Mouse (Mus musculus) stomach, postnatal 0 days (tissue): ENCODE measurements around the gene Arhgef3. TPM values are rescaled to one million over a fixed set of nuclear protein-coding genes. Genes with fewer than 3 reads are reported as not detected.

Experiments used
- ATAC-seq: fragments of 200-750 bp; cut with Nextera tagmentation; 2 replicates; pipeline ENCODE4 v1.8.0; 2017; ENCODE audit not compliant: low FRiP score, low TSS enrichment
- DNase-seq: peaks from one replicate; pipeline ENCODE4 v3.0.0-alpha.2; 2016; ENCODE audit warnings: low spot score
- H3K27ac ChIP-seq: fragments of 300-500 bp; sonication (generic); replicated peaks from 2 replicates; pipeline ENCODE4 v1.5.1; 2014; ENCODE audit warnings: mild to moderate bottlenecking, control low read depth
- H3K27me3 ChIP-seq: fragments of 300-500 bp; sonication (generic); 2 replicates; pipeline ENCODE4 v1.6.1; 2014; ENCODE audit warnings: low read length; ENCODE audit not compliant: control insufficient read depth, insufficient read depth
- H3K36me3 ChIP-seq: fragments of 300-500 bp; sonication (generic); 2 replicates; pipeline ENCODE4 v1.6.1; 2014; ENCODE audit warnings: low read length, mixed read lengths; ENCODE audit not compliant: control insufficient read depth, insufficient read depth
- H3K4me1 ChIP-seq: fragments of 300-500 bp; sonication (generic); replicated peaks from 2 replicates; pipeline ENCODE4 v1.6.1; 2014; ENCODE audit warnings: antibody characterized with exemption; ENCODE audit not compliant: control insufficient read depth, insufficient read depth
- H3K4me2 ChIP-seq: fragments of 300-500 bp; sonication (generic); replicated peaks from 2 replicates; pipeline ENCODE4 v1.6.1; 2014; ENCODE audit warnings: low read depth, mild to moderate bottlenecking, control low read depth, moderate library complexity
- H3K4me3 ChIP-seq: fragments of 300-500 bp; sonication (generic); 2 replicates; pipeline ENCODE4 v1.5.1; 2014; ENCODE audit warnings: low read depth, low read length, control low read depth
- H3K9ac ChIP-seq: fragments of 300-500 bp; sonication (generic); 2 replicates; pipeline ENCODE4 v1.6.1; 2014; ENCODE audit warnings: mild to moderate bottlenecking, low read length, control low read depth, mixed read lengths
- H3K9me3 ChIP-seq: fragments of 300-500 bp; sonication (generic); 2 replicates; pipeline ENCODE4 v1.6.1; 2016; ENCODE audit warnings: low read length; ENCODE audit not compliant: control insufficient read depth
- CTCF ChIP-seq: IDR thresholded peaks from 2 replicates; pipeline ENCODE4 v1.5.1; 2016; ENCODE audit warnings: antibody characterized with exemption, low read depth, mild to moderate bottlenecking, moderate library complexity
- EP300 ChIP-seq: optimal IDR thresholded peaks from 2 replicates; pipeline ENCODE3; 2016; ENCODE audit warnings: antibody characterized with exemption
- WGBS: fragments of 180-500 bp; shearing (Covaris S2); extraction: QIAGEN DNeasy Blood & Tissue Kit; methylation state at CpG from one replicate; pipeline ENCODE4 v1.1.7; 2014; 5-methylcytosine and 5-hydroxymethylcytosine counted together
- polyA plus RNA-seq: library from polyadenylated mRNA; unstranded; fragments of >200 nt; fragmentation: Nextera tagmentation; extraction: Ambion mirVana; gene quantifications from 2 replicates; pipeline ENCODE4 v1.2.1, GENCODE M21; 2015

Gene Arhgef3
- polyA plus RNA-seq, 1 experiment from 2014 or later, result 13.1 TPM

DNA sequence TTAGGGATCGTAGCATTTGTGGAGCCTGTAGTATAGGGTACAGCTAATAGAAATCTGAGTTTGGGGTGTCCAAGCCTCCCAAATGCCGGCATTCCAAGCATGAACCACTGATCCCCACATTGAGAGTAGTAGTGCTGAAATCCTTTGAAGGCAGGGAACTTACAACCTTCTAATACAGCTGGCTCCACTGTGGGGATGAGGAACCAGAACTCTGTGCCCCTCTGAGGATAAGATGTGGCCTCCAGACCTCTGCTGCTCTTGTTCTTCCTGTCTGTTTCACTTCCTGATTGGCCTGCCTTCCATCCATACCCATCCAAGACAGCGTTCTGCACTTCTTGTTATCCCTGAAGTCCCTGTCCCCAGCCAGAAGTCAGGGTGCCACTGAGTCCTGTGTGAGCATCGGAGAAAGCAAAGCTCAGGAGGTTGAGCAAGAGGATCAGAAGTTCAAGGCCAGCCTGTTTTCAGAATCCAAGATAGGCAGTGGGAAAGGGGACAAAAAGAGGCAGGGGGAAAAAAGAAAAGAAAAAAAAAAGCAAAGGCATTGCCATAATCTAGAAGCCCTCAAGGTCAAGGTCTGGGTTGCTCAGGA, 2.0 kb downstream of the Arhgef3 start:
- DNase-seq (no peak), ATAC-seq (no peak)
- Histone ChIP-seq H3K4me2 (no peak overlapping the region), H3K27ac (no peak overlapping the region), H3K4me1 (no peaks in the 10 kb centered on the region), H3K4me3 (no peak overlapping the region), H3K9me3 (no peaks in the 10 kb centered on the region), H3K27me3 (no peaks in the 10 kb centered on the region), H3K9ac (no peak overlapping the region), H3K36me3 (no peaks in the 10 kb centered on the region)
- 59% methylated on average over 4 of the region's 4 CpGs for WGBS
- no peak for TF ChIP-seq EP300

GRCm38 (mm10) chr14:27118546-27118945, 3.8 kb downstream of the Arhgef3 start:
- DNase-seq (no peak), ATAC-seq (no peak)
- H3K4me1 ChIP-seq, result no peaks in the 10 kb centered on the region
- no peak overlapping the region for H3K4me3 ChIP-seq
- H3K4me2 ChIP-seq, result no peak overlapping the region
- TF ChIP-seq CTCF (no peak), EP300 (no peak)
- WGBS, result 82% methylated on average over 5 of the region's 5 CpGs
- H3K27ac ChIP-seq, result no peak overlapping the region
- no peak overlapping the region for H3K9ac ChIP-seq
- no peaks in the 10 kb centered on the region for H3K9me3 ChIP-seq
- H3K27me3 ChIP-seq, result no peaks in the 10 kb centered on the region
- H3K36me3 ChIP-seq, result no peaks in the 10 kb centered on the region

DNA sequence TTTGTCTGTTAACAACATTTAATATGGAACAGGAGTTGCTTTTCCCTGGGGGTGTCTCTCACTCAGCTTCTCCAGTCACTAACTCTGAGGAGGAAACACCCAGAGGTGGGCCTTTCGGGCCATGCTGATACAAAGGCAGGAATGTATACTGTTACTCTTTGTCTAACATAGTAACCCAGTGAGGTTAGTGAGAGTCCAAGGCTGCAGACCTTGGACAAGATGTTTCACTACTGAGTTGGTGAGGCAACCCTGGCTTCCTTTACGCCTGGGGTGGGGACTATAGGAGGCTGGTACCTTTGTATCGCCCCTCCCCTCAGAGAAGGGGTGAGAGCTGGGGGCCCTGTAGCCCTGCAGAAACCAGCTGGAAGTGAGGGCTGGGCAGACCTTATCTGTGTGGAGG, 7.9 kb downstream of the Arhgef3 start:
- no peak for DNase-seq
- TF ChIP-seq EP300 (no peak), CTCF (no peak)
- 60% methylated on average over 3 of the region's 3 CpGs for WGBS
- no peak overlapping the region for H3K4me3 ChIP-seq
- no peaks in the 10 kb centered on the region for H3K27me3 ChIP-seq
- H3K9me3 ChIP-seq, result no peaks in the 10 kb centered on the region
- peak; percentile 48; the same call in 1 of the 2 replicates for ATAC-seq
- no peak overlapping the region for H3K4me2 ChIP-seq
- no peak overlapping the region for H3K27ac ChIP-seq
- H3K36me3 ChIP-seq, result no peaks in the 10 kb centered on the region
- no peak overlapping the region for H3K9ac ChIP-seq
- no peaks in the 10 kb centered on the region for H3K4me1 ChIP-seq

DNA sequence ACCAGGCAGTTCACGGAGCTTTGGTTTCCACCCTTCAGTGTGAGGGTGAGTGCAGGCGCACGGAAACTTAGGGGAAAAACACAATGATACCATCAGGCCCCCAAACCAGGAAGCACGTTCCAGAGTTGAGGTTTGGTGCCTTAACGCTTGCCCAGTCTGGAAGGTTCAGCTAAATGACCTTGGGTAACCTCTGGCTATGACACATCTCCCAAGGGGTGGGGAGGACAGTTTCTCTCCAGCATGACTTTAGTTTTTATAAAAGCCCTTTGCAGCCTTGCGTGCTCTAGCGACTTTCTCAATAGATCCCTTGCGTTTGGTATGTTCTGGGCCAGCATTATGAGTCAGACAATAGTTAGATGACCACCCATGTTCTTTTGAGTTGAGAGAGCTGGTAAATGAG, 8.8 kb downstream of the Arhgef3 start:
- H3K27ac ChIP-seq, result no peak overlapping the region
- H3K27me3 ChIP-seq, result no peaks in the 10 kb centered on the region
- no peaks in the 10 kb centered on the region for H3K9me3 ChIP-seq
- H3K4me3 ChIP-seq, result no peak overlapping the region
- no peak overlapping the region for H3K4me2 ChIP-seq
- peak; percentile 48; the same call in 1 of the 2 replicates for ATAC-seq
- H3K36me3 ChIP-seq, result no peaks in the 10 kb centered on the region
- no peaks in the 10 kb centered on the region for H3K4me1 ChIP-seq
- no peak overlapping the region for H3K9ac ChIP-seq
- TF ChIP-seq EP300 (no peak), CTCF (no peak)
- 31% methylated on average over 8 of the region's 8 CpGs for WGBS
- DNase-seq, result no peak

DNA sequence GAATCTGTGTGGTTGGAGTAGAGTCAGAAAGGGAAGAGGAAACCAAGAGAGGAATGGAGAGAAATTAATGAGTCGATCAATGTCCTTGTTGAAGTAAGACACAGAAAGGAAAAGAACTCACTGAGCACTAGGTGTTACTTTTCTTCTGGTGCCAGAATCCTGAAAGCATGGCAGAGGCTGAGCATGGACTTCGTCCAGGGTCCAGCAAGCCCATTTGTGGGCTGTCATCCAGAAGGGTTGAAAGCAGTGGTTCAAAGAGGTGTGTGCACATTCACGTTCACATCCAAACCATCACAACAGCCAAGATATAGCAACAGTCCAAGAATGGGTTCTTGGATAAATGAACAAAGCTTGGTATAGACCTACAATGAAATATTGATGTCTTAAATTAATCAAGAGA, 15.3 kb downstream of the Arhgef3 start:
- H3K4me1 ChIP-seq, result no peaks in the 10 kb centered on the region

DNA sequence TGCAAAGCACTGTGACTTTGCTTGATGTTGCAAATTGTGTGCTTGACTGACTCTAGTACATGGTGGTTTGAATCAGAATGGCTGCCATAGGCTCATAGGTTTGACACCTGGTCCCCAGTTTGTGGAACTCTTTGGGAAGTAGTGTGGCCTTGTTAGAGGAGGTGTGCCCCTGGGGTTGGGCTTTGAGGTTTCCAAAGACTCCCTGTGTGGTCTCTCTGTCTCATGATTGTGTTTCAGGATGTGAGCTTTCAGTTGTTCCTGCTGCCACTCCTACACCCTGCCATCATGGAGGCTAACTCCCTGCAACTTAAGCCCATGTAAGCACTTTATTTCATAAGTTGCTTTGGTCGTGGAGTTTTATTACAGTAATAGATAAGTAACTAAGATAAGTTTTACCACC, 16.0 kb downstream of the Arhgef3 start:
- TF ChIP-seq EP300 (no peak), CTCF (no peak)
- Histone ChIP-seq H3K27me3 (no peaks in the 10 kb centered on the region), H3K36me3 (no peaks in the 10 kb centered on the region), H3K4me2 (no peak overlapping the region), H3K27ac (no peak overlapping the region), H3K4me3 (no peak overlapping the region), H3K4me1 (no peaks in the 10 kb centered on the region), H3K9ac (no peak overlapping the region), H3K9me3 (no peaks in the 10 kb centered on the region)
- no peak for DNase-seq
- ATAC-seq, result no peak
- 81% methylated on average over 1 of the region's 1 CpGs for WGBS

More for the DNA sequence above, 15.3 kb downstream of the Arhgef3 start:
- Histone ChIP-seq H3K27ac (no peak overlapping the region), H3K27me3 (no peaks in the 10 kb centered on the region), H3K36me3 (no peaks in the 10 kb centered on the region), H3K9ac (no peak overlapping the region), H3K4me2 (no peak overlapping the region), H3K9me3 (no peaks in the 10 kb centered on the region), H3K4me3 (no peak overlapping the region)
- TF ChIP-seq EP300 (no peak), CTCF (no peak)
- ATAC-seq, result no peak
- WGBS, result 84% methylated on average over 3 of the region's 3 CpGs
- no peak for DNase-seq
